Mouse (Mus musculus) intestine, embryonic 15.5 days (tissue): ENCODE data around the gene Slc22a29. TPM values are rescaled to one million over a fixed set of nuclear protein-coding genes. Genes with fewer than 3 reads are reported as not detected.
"Not testable (repeated sequence)": the region's sequence is repeated elsewhere in the genome, so short reads cannot be mapped to it uniquely, and the experiment has no call there.

ENCODE experiments used
- ATAC-seq: fragments of 200-750 bp; cut with Nextera tagmentation; 2 replicates; pipeline ENCODE4 v1.8.0; 2017; ENCODE audit warnings: moderate TSS enrichment, moderate library complexity
- H3K27ac ChIP-seq: fragments of 300-500 bp; sonication (generic); 2 replicates; pipeline ENCODE4 v1.5.1; 2015; ENCODE audit warnings: mild to moderate bottlenecking, inconsistent platforms
- H3K27me3 ChIP-seq: fragments of 300-500 bp; sonication (generic); replicated peaks from 2 replicates; pipeline ENCODE4 v1.6.1; 2015; ENCODE audit warnings: inconsistent platforms
- H3K36me3 ChIP-seq: fragments of 300-500 bp; sonication (generic); 2 replicates; pipeline ENCODE4 v1.6.1; 2015; ENCODE audit warnings: inconsistent platforms
- H3K4me1 ChIP-seq: fragments of 300-500 bp; sonication (generic); replicated peaks from 2 replicates; pipeline ENCODE4 v1.6.1; 2015; ENCODE audit warnings: inconsistent platforms
- H3K4me2 ChIP-seq: fragments of 300-500 bp; sonication (generic); replicated peaks from 2 replicates; pipeline ENCODE4 v1.6.1; 2015; ENCODE audit warnings: mild to moderate bottlenecking, inconsistent platforms
- H3K4me3 ChIP-seq: fragments of 300-500 bp; sonication (generic); replicated peaks from 2 replicates; pipeline ENCODE4 v1.5.1; 2015; ENCODE audit warnings: inconsistent platforms
- H3K9ac ChIP-seq: fragments of 300-500 bp; sonication (generic); 2 replicates; pipeline ENCODE4 v1.6.1; 2015; ENCODE audit warnings: inconsistent platforms
- H3K9me3 ChIP-seq: fragments of 300-500 bp; sonication (generic); 2 replicates; pipeline ENCODE4 v1.6.1; 2016; ENCODE audit warnings: inconsistent platforms
- WGBS: fragments of 180-500 bp; shearing (Covaris S2); methylation state at CpG from one replicate; pipeline ENCODE4 v1.1.7; 2015; 5-methylcytosine and 5-hydroxymethylcytosine counted together
- polyA plus RNA-seq: library from polyadenylated mRNA; unstranded; fragments of >200 nt; fragmentation: Nextera tagmentation; extraction: Ambion mirVana; gene quantifications from 2 replicates; pipeline ENCODE4 v1.2.1, GENCODE M21; 2015

Slc22a29 gene
- polyA plus RNA-seq = 0.06 TPM in 1 of 2 replicates, not detected in the other

- Histone ChIP-seq H3K27ac (no peak within 1 kb of the TSS), H3K9me3 (no peaks in the 10 kb centered on the region), H3K4me2 (no peak within 1 kb of the TSS), H3K36me3 (no peaks in the 10 kb centered on the region), H3K4me3 (no peak within 1 kb of the TSS), H3K27me3 (no peaks in the 10 kb centered on the region), H3K9ac (no peak within 1 kb of the TSS), H3K4me1 (no peaks in the 10 kb centered on the region)
- ATAC-seq = no peak
- 82% methylated on average over 2 of the region's 2 CpGs for WGBS
Observed at GRCm38 (mm10) chr19:8218800-8219199, at the start of gene Slc22a29. Slc22a29 (minus strand) TSS chr19:8218900.

- Histone ChIP-seq H3K4me2 (no peak overlapping the region), H3K36me3 (no peaks in the 10 kb centered on the region), H3K27ac (no peak overlapping the region), H3K9ac (no peak overlapping the region), H3K9me3 (no peaks in the 10 kb centered on the region), H3K27me3 (no peaks in the 10 kb centered on the region), H3K4me3 (no peak overlapping the region), H3K4me1 (no peaks in the 10 kb centered on the region)
- no peak for ATAC-seq
- WGBS = 57% methylated on average over 3 of the region's 3 CpGs
Observed at GRCm38 (mm10) chr19:8265324-8265723, 46.6 kb upstream of the Slc22a29 start.

GRCm38 (mm10) chr19:8252705-8253037, 34.0 kb upstream of the Slc22a29 start:
- Histone ChIP-seq H3K9me3 (no peaks in the 10 kb centered on the region), H3K4me2 (peak overlapping the region; percentile 77), H3K4me1 (no peaks in the 10 kb centered on the region), H3K27me3 (no peaks in the 10 kb centered on the region), H3K36me3 (no peaks in the 10 kb centered on the region), H3K9ac (peak overlapping the region; percentile 68; the same call in 1 of the 2 replicates), H3K4me3 (peak overlapping the region; percentile 65), H3K27ac (peak overlapping the region; percentile 76; the same call in 1 of the 2 replicates)
- WGBS = 22% methylated on average over 3 of the region's 3 CpGs
- ATAC-seq = peak; percentile 67

- peak overlapping the region; percentile 68 for H3K9ac ChIP-seq
- H3K27ac ChIP-seq = peak overlapping the region; percentile 76
- H3K4me2 ChIP-seq = peak overlapping the region; percentile 77
- no peaks in the 10 kb centered on the region for H3K27me3 ChIP-seq
- H3K36me3 ChIP-seq = no peaks in the 10 kb centered on the region
- H3K4me3 ChIP-seq = peak overlapping the region; percentile 65
- WGBS = 5% methylated on average over 50 of the region's 58 CpGs
- ATAC-seq = peak; percentile 98
- H3K4me1 ChIP-seq = no peaks in the 10 kb centered on the region
- H3K9me3 ChIP-seq = no peaks in the 10 kb centered on the region
Observed at GRCm38 (mm10) chr19:8251896-8252704, 33.4 kb upstream of the Slc22a29 start.

GRCm38 (mm10) chr19:8228916-8229315, 10.2 kb upstream of the Slc22a29 start:
- no peak overlapping the region for H3K27ac ChIP-seq
- no peaks in the 10 kb centered on the region for H3K27me3 ChIP-seq
- no peak overlapping the region for H3K4me2 ChIP-seq
- no peaks in the 10 kb centered on the region for H3K9me3 ChIP-seq
- ATAC-seq = no peak
- H3K4me3 ChIP-seq = no peak overlapping the region
- no peaks in the 10 kb centered on the region for H3K36me3 ChIP-seq
- H3K4me1 ChIP-seq = no peaks in the 10 kb centered on the region
- no peak overlapping the region for H3K9ac ChIP-seq

GRCm38 (mm10) chr19:8148787-8149523, 69.7 kb downstream of the Slc22a29 start:
- no peak overlapping the region for H3K27ac ChIP-seq
- WGBS = 57% methylated on average over 2 of the region's 2 CpGs
- no peaks in the 10 kb centered on the region for H3K27me3 ChIP-seq
- H3K9me3 ChIP-seq = no peaks in the 10 kb centered on the region; the same call in 1 of the 2 replicates
- no peak overlapping the region for H3K4me2 ChIP-seq
- no peaks in the 10 kb centered on the region for H3K4me1 ChIP-seq
- H3K9ac ChIP-seq = no peak overlapping the region
- ATAC-seq = no peak
- H3K4me3 ChIP-seq = no peak overlapping the region
- H3K36me3 ChIP-seq = no peaks in the 10 kb centered on the region

- H3K27me3 ChIP-seq, H3K4me3 ChIP-seq, H3K4me1 ChIP-seq, H3K4me2 ChIP-seq, H3K9ac ChIP-seq, H3K9me3 ChIP-seq, H3K27ac ChIP-seq, H3K36me3 ChIP-seq, ATAC-seq: not testable (repeated sequence)
- 71% methylated on average over 2 of the region's 2 CpGs for WGBS
Observed at GRCm38 (mm10) chr19:8142716-8143115, 76.0 kb downstream of the Slc22a29 start.

GRCm38 (mm10) chr19:8134127-8134841, 84.4 kb downstream of the Slc22a29 start:
- not testable (repeated sequence) for H3K4me3 ChIP-seq, H3K4me1 ChIP-seq, ATAC-seq, H3K4me2 ChIP-seq, H3K36me3 ChIP-seq, H3K9me3 ChIP-seq, H3K27me3 ChIP-seq, H3K27ac ChIP-seq, H3K9ac ChIP-seq
- 62% methylated on average over 14 of the region's 14 CpGs for WGBS

- not testable (repeated sequence) for H3K9me3 ChIP-seq, H3K4me2 ChIP-seq, ATAC-seq, H3K9ac ChIP-seq, H3K27ac ChIP-seq, H3K27me3 ChIP-seq, H3K4me3 ChIP-seq, H3K36me3 ChIP-seq, H3K4me1 ChIP-seq
- WGBS = 89% methylated on average over 2 of the region's 3 CpGs
Observed at GRCm38 (mm10) chr19:8131881-8132280, 86.8 kb downstream of the Slc22a29 start, which contains the start of gene Slc22a28. Slc22a28 (minus strand) TSS chr19:8131982.

Other genes with a start within 250 kb of the Slc22a29 start
- gene Slc22a28, start 86.9 kb downstream of the Slc22a29 start, polyA plus RNA-seq = not detected in 2 replicates
- not detected in 2 replicates for gene Slc22a30, start 186.2 kb upstream of the Slc22a29 start, polyA plus RNA-seq